Mouse (Mus musculus) lung, embryonic 16.5 days (tissue): ENCODE measurements around the gene Acsf2. TPM values are rescaled to one million over a fixed set of nuclear protein-coding genes. Genes with fewer than 3 reads are reported as not detected.

Experiments
- ATAC-seq: fragments of 200-750 bp; cut with Nextera tagmentation; 2 replicates; pipeline ENCODE4 v1.8.0; 2017; ENCODE audit warnings: low read depth, mild to moderate bottlenecking, moderate library complexity
- H3K27ac ChIP-seq: fragments of 300-500 bp; sonication (generic); 2 replicates; pipeline ENCODE4 v1.5.1; 2014; ENCODE audit warnings: mild to moderate bottlenecking, control low read depth, low read length
- H3K27me3 ChIP-seq: fragments of 300-500 bp; sonication (generic); 2 replicates; pipeline ENCODE4 v1.6.1; 2014; ENCODE audit warnings: low read depth, low read length, mixed read lengths; ENCODE audit not compliant: control insufficient read depth, insufficient read depth
- H3K36me3 ChIP-seq: fragments of 300-500 bp; sonication (generic); 2 replicates; pipeline ENCODE4 v1.6.1; 2014; ENCODE audit warnings: low read length; ENCODE audit not compliant: control insufficient read depth, insufficient read depth
- H3K4me1 ChIP-seq: fragments of 300-500 bp; sonication (generic); replicated peaks from 2 replicates; pipeline ENCODE4 v1.6.1; 2014; ENCODE audit warnings: low read length, mixed read lengths; ENCODE audit not compliant: control insufficient read depth, insufficient read depth
- H3K4me2 ChIP-seq: fragments of 300-500 bp; sonication (generic); 2 replicates; pipeline ENCODE4 v1.6.1; 2014; ENCODE audit warnings: low read depth, low read length, control low read depth
- H3K4me3 ChIP-seq: fragments of 300-500 bp; sonication (generic); 2 replicates; pipeline ENCODE4 v1.5.1; 2014; ENCODE audit warnings: mild to moderate bottlenecking, low read length, control low read depth
- H3K9ac ChIP-seq: fragments of 300-500 bp; sonication (generic); 2 replicates; pipeline ENCODE4 v1.6.1; 2014; ENCODE audit warnings: low read length, control low read depth
- H3K9me3 ChIP-seq: fragments of 300-500 bp; sonication (generic); 2 replicates; pipeline ENCODE4 v1.6.1; 2016; ENCODE audit warnings: low read length; ENCODE audit not compliant: control insufficient read depth
- WGBS: fragments of 180-500 bp; shearing (Covaris S2); extraction: QIAGEN DNeasy Blood & Tissue Kit; methylation state at CpG from one replicate; pipeline ENCODE4 v1.1.7; 2014; 5-methylcytosine and 5-hydroxymethylcytosine counted together
- polyA plus RNA-seq: library from polyadenylated mRNA; unstranded; fragments of >200 nt; fragmentation: Nextera tagmentation; extraction: Ambion mirVana; gene quantifications from 2 replicates; pipeline ENCODE4 v1.2.1, GENCODE M21; 2015

Acsf2 gene
- polyA plus RNA-seq, 1 experiment from 2014 or later = 6.6 TPM

DNA sequence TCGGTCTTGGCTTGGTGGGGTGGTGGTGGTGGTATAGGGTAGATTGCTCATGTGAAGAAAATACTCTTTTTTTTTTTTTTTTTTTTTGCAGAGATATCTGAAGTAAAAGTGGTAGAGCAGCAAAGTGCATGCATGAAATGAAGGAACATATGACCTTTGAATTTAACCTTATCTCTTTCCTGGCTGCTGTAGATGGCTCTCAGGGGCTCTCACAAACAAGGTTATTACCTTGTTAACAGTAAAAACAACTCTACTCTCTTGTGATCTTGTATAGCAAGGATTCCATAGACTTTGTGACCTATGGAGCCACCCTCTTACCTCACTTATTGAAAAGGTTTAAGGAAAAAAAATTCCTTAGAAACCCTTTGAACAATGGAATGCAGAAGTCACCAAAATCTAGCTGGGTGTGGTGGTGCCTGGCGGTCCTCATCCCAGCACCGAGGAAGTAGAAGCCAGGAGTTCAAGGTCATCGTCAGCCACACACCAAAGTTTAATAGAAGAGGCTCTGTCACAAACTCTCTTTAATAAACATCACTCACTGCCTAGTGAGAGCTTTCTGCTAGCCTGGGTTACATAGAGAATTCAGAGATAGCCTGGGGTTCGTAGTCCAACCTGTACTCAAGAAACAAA is 21.4 kb downstream of the Acsf2 start:
- H3K4me3 ChIP-seq = no peak overlapping the region
- H3K36me3 ChIP-seq = no peaks in the 10 kb centered on the region
- no peak overlapping the region for H3K27ac ChIP-seq
- no peaks in the 10 kb centered on the region for H3K27me3 ChIP-seq
- no peak for ATAC-seq
- no peaks in the 10 kb centered on the region for H3K4me1 ChIP-seq
- H3K4me2 ChIP-seq = no peak overlapping the region
- H3K9me3 ChIP-seq = no peaks in the 10 kb centered on the region
- 90% methylated on average over 5 of the region's 5 CpGs for whole genome bisulfite sequencing
- no peak overlapping the region for H3K9ac ChIP-seq

DNA sequence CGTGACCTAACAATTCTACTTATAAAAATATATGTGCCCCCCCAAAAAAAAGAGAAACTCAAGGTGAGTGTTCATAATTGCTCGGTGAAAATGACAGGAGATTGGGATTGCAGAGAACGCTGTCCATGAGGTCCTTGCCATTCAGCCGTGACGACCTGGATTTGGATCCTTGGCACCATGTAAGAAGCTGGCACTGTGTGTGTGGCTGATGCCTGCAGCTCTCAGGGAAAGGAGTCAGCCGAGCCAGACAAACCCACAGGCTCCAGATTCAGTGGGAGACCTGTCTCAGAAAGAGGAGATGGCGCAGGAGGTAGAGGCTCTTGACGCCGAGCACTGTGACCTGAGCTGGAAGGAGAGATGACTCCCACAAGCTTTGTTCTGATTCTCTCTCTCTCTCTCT is 25.3 kb downstream of the Acsf2 start:
- Histone ChIP-seq H3K36me3 (no peaks in the 10 kb centered on the region), H3K9ac (no peak overlapping the region), H3K27me3 (no peaks in the 10 kb centered on the region), H3K4me3 (no peak overlapping the region), H3K9me3 (no peaks in the 10 kb centered on the region), H3K4me1 (no peaks in the 10 kb centered on the region), H3K27ac (no peak overlapping the region), H3K4me2 (no peak overlapping the region)
- ATAC-seq = no peak
- WGBS = 86% methylated on average over 9 of the region's 9 CpGs

DNA sequence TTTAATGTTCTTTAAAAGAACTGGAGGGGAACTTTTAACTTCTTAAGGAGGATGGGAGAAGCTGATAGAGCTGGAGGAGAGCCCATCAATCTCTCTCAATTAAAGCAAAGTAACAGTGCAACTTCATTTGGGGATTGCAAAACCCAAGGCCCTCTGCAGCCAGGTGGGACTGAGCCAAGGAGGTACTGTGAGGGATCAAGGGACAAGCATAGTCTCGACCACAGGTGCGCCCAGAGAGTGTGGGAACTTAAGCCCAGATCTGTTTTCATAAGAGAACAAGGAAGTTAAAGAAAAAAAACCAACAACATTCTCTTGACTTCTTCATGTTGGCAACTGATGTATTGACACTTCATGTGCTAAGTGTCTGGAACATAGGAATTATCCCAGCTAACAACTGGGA is 26.6 kb downstream of the Acsf2 start:
- H3K27me3 ChIP-seq = no peaks in the 10 kb centered on the region
- no peaks in the 10 kb centered on the region for H3K4me1 ChIP-seq
- 59% methylated on average over 2 of the region's 2 CpGs for WGBS
- no peak for ATAC-seq
- H3K4me2 ChIP-seq = no peak overlapping the region
- no peak overlapping the region for H3K4me3 ChIP-seq
- H3K36me3 ChIP-seq = no peaks in the 10 kb centered on the region; the same call in 1 of the 2 replicates
- no peak overlapping the region for H3K9ac ChIP-seq
- no peak overlapping the region for H3K27ac ChIP-seq
- H3K9me3 ChIP-seq = no peaks in the 10 kb centered on the region

DNA sequence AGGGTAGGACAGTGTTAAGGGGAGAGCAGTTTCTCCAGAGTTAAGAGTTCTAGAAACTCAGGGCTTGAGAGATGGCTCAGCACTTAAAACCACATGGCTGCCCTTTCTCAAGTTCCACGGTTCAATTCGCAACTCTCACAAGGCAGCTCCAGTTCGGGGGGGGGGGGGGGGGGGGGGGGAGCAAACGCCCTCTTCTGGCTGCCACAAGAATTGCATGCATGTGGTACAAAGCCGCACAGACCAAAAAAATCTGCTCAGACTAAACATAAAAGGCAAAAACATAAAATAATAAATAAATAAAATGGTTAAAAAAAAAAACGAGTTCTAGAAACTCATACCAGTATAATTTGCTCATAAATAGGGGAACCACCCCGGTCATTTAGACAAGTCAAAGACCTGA is 27.1 kb downstream of the Acsf2 start:
- Histone ChIP-seq H3K4me1 (no peaks in the 10 kb centered on the region), H3K27ac (no peak overlapping the region), H3K4me3 (no peak overlapping the region), H3K36me3 (no peaks in the 10 kb centered on the region; the same call in 1 of the 2 replicates), H3K4me2 (no peak overlapping the region), H3K9me3 (no peaks in the 10 kb centered on the region), H3K27me3 (no peaks in the 10 kb centered on the region), H3K9ac (no peak overlapping the region)
- no peak for ATAC-seq
- 22% methylated on average over 6 of the region's 7 CpGs for whole genome bisulfite sequencing

DNA sequence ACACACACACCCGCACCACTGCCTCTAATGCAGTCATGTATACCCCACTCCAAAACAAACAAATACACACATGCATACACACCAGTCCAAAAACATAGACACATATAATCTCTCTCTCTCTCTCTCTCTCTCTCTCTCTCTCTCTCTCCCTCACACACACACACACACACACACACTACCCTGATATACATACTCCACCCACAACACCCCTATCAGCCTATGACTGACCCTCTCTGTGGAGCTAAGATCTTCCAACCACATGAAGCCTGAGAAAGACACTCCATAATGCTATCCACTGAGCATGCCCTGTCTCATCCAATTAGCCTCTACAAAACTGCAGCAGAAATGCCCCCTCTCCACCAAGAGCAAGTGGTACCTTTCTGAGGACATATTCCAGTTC is 29.8 kb downstream of the Acsf2 start:
- no peak for ATAC-seq
- no peaks in the 10 kb centered on the region for H3K27me3 ChIP-seq
- H3K4me2 ChIP-seq = no peak overlapping the region
- WGBS = 88% methylated on average over 1 of the region's 1 CpGs
- H3K9ac ChIP-seq = no peak overlapping the region
- H3K4me3 ChIP-seq = no peak overlapping the region
- H3K4me1 ChIP-seq = no peaks in the 10 kb centered on the region
- no peaks in the 10 kb centered on the region for H3K9me3 ChIP-seq
- H3K27ac ChIP-seq = peak overlapping the region; percentile 5; the same call in 1 of the 2 replicates
- no peaks in the 10 kb centered on the region; the same call in 1 of the 2 replicates for H3K36me3 ChIP-seq

DNA sequence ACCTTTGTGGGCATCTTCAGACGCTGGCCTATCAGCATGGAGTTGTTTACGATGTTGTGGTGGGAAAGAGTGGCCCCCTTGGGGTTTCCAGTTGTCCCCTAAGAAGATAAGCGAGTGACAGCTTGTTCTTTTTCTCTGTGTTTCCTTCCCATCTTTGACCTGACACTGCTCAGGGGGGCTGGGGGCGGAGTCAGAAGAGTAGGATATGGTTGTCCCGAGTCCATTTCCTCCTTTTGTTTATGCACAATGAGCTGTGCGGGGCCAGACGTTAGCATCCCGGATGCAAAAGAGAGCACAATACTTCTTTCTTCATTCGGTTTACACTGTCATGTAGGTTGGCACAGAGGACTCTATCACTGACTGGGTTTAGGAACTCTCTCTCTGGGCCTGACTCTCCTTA is 31.1 kb downstream of the Acsf2 start:
- Histone ChIP-seq H3K36me3 (no peaks in the 10 kb centered on the region; the same call in 1 of the 2 replicates), H3K4me2 (no peak overlapping the region), H3K27me3 (no peaks in the 10 kb centered on the region), H3K27ac (peak overlapping the region; percentile 58), H3K9ac (no peak overlapping the region), H3K9me3 (no peaks in the 10 kb centered on the region), H3K4me1 (no peaks in the 10 kb centered on the region), H3K4me3 (no peak overlapping the region)
- ATAC-seq = peak; percentile 75
- 51% methylated on average over 9 of the region's 9 CpGs for WGBS

DNA sequence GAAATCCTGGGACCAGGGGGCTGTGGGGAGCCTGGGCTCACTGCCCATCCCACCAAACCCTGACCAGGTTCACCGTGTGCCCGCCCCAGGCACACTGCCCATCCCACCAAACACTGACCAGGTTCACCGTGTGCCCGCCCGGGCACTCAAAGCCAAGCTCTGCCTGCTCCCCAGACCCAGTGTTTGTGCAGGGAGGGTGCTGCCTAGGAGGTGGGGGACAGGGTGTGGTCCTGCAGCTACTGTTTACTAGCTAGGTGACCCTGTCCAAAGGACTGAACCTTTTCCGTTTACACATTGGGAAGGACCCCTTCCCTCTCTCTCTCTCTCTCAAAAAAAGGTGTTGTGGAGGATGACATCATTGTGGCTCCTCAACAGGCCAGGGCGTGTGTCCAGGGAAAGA is 34.3 kb downstream of the Acsf2 start:
- WGBS = 83% methylated on average over 7 of the region's 7 CpGs
- Histone ChIP-seq H3K4me2 (no peak overlapping the region), H3K4me1 (peaks cover 16% of the 10 kb centered on the region), H3K36me3 (no peaks in the 10 kb centered on the region; the same call in 1 of the 2 replicates), H3K27ac (no peak overlapping the region), H3K27me3 (no peaks in the 10 kb centered on the region), H3K4me3 (no peak overlapping the region), H3K9me3 (no peaks in the 10 kb centered on the region), H3K9ac (no peak overlapping the region)
- ATAC-seq = no peak

DNA sequence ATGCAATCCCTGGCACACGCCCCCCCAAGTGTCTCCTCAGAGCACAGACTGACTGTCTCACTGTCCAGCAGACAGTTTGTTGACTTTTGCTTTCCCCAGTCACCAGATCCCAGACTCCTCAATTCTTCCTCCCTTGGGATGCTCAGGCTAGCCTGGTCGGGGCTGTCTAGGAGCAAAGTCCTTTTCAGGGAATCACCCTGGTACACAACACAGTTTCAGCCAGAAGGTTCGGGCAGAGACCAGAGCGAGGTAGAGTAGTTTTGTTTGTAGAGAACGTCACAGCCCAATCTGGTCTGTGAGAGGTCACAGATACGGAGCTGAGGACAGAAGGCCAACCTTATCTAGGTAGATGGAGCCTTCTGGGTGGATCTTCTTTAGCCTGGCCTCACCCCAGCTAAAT is 35.1 kb downstream of the Acsf2 start:
- peaks cover 16% of the 10 kb centered on the region for H3K4me1 ChIP-seq
- no peaks in the 10 kb centered on the region for H3K27me3 ChIP-seq
- ATAC-seq = no peak
- H3K9me3 ChIP-seq = no peaks in the 10 kb centered on the region
- WGBS = 57% methylated on average over 6 of the region's 6 CpGs
- no peaks in the 10 kb centered on the region; the same call in 1 of the 2 replicates for H3K36me3 ChIP-seq
- H3K4me2 ChIP-seq = no peak overlapping the region
- H3K9ac ChIP-seq = no peak overlapping the region
- H3K27ac ChIP-seq = no peak overlapping the region
- no peak overlapping the region for H3K4me3 ChIP-seq

DNA sequence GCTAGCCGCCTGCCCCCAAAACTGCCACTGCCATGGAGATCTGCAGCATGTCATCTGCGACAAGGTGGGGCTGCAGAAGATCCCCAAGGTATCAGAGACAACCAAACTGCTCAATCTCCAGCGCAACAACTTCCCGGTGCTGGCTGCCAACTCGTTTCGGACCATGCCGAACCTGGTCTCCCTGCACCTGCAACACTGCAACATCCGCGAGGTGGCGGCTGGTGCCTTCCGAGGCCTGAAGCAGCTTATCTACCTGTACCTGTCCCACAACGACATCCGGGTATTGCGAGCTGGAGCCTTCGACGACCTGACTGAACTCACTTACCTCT is 36.6 kb downstream of the Acsf2 start:
- no peak for ATAC-seq
- H3K36me3 ChIP-seq = no peaks in the 10 kb centered on the region
- H3K27me3 ChIP-seq = no peaks in the 10 kb centered on the region
- no peaks in the 10 kb centered on the region for H3K9me3 ChIP-seq
- H3K27ac ChIP-seq = 0 out of 2 replicates have a peak overlapping the region, but pooled peaks have one; percentile 6
- peaks cover 16% of the 10 kb centered on the region for H3K4me1 ChIP-seq
- peak overlapping the region; percentile 57 for H3K4me2 ChIP-seq
- 23% methylated on average over 16 of the region's 16 CpGs for WGBS
- H3K9ac ChIP-seq = peak overlapping the region; percentile 64; the same call in 1 of the 2 replicates
- H3K4me3 ChIP-seq = peak overlapping the region; percentile 23
